Mouse (Mus musculus): ENCODE results near the gene Fam78a.

DNA sequence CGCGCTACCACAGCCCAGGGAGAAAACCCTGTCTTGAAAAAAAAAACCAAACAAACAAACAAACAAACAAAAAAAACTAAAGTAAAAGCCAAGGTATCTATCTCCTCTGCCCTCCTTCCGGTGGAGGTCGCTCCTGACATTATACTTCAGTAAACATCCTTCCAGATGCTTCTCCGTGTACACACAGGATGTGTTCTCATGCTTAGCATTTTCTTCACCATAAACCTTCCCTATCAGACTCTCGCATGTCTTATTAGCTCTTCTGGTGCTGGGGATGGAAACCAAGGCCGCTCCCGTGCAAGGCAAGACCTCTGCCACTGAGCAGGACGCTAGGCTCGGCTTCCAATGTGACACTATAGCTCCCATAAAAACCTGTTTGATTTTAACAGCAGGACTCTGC, 6.9 kb downstream of the Fam78a start:
- no peak for TF ChIP-seq CTCF (IDR thresholded peaks at IDR 0.05; ENCODE audit: borderline replicate concordance, control insufficient read depth, extremely low read depth, insufficient read depth, low read length, poor library complexity)
- no peak for TF ChIP-seq POLR2A (IDR thresholded peaks at IDR 0.05; ENCODE audit: control insufficient read depth, extremely low read depth, insufficient read depth, low read length, poor library complexity)
